Mouse (Mus musculus) midbrain, embryonic 16.5 days (tissue): Measurements from ENCODE around the gene Mrps12. TPM values are rescaled to one million over a fixed set of nuclear protein-coding genes. Genes with fewer than 3 reads are reported as not detected.
"Not testable (repeated sequence)": the region's sequence is repeated elsewhere in the genome, so short reads cannot be mapped to it uniquely, and the experiment has no call there.

ENCODE experiments used
- ATAC-seq: fragments of 200-750 bp; cut with Nextera tagmentation; 2 replicates; pipeline ENCODE4 v1.8.0; 2017; ENCODE audit warnings: moderate TSS enrichment
- H3K27ac ChIP-seq: fragments of 300-500 bp; sonication (generic); 2 replicates; pipeline ENCODE4 v1.5.1; 2014; ENCODE audit warnings: mild to moderate bottlenecking, low read length, mixed read lengths
- H3K27me3 ChIP-seq: fragments of 300-500 bp; sonication (generic); 2 replicates; pipeline ENCODE4 v1.6.1; 2014; ENCODE audit warnings: low read depth, low read length, mixed read lengths; ENCODE audit not compliant: control insufficient read depth, insufficient read depth
- H3K36me3 ChIP-seq: fragments of 300-500 bp; sonication (generic); 2 replicates; pipeline ENCODE4 v1.6.1; 2014; ENCODE audit warnings: mild to moderate bottlenecking, low read length, moderate library complexity, mixed read lengths; ENCODE audit not compliant: control insufficient read depth, insufficient read depth
- H3K4me1 ChIP-seq: fragments of 300-500 bp; sonication (generic); 2 replicates; pipeline ENCODE4 v1.6.1; 2014; ENCODE audit warnings: mild to moderate bottlenecking, low read length, mixed read lengths; ENCODE audit not compliant: control insufficient read depth, insufficient read depth
- H3K4me2 ChIP-seq: fragments of 300-500 bp; sonication (generic); 2 replicates; pipeline ENCODE4 v1.6.1; 2014; ENCODE audit warnings: mild to moderate bottlenecking, low read length, mixed read lengths
- H3K4me3 ChIP-seq: fragments of 300-500 bp; sonication (generic); 2 replicates; pipeline ENCODE4 v1.5.1; 2014; ENCODE audit warnings: low read depth, mild to moderate bottlenecking, low read length, moderate library complexity, mixed read lengths
- H3K9ac ChIP-seq: fragments of 300-500 bp; sonication (generic); 2 replicates; pipeline ENCODE4 v1.6.1; 2014; ENCODE audit warnings: low read depth, low read length, mixed read lengths
- H3K9me3 ChIP-seq: fragments of 300-500 bp; sonication (generic); replicated peaks from 2 replicates; pipeline ENCODE4 v1.6.1; 2014; ENCODE audit warnings: mild to moderate bottlenecking, low read length, mixed read lengths; ENCODE audit not compliant: control insufficient read depth, poor library complexity, severe bottlenecking
- WGBS: fragments of 180-500 bp; shearing (Covaris S2); extraction: QIAGEN DNeasy Blood & Tissue Kit; methylation state at CpG from one replicate; pipeline ENCODE4 v1.1.7; 2014; 5-methylcytosine and 5-hydroxymethylcytosine counted together
- polyA plus RNA-seq: library from polyadenylated mRNA; unstranded; fragments of >200 nt; fragmentation: Nextera tagmentation; extraction: Ambion mirVana; gene quantifications from 2 replicates; pipeline ENCODE4 v1.2.1, GENCODE M21; 2015

Gene Mrps12
- polyA plus RNA-seq, 1 experiment from 2014 or later: 95.8 TPM

GRCm38 (mm10) chr7:28702601-28703143, 38.9 kb downstream of the Mrps12 start:
- no peaks in the 10 kb centered on the region for H3K36me3 ChIP-seq
- H3K9me3 ChIP-seq: no peaks in the 10 kb centered on the region
- no peak overlapping the region for H3K27ac ChIP-seq
- no peak overlapping the region for H3K4me3 ChIP-seq
- ATAC-seq: no peak
- no peak overlapping the region for H3K4me2 ChIP-seq
- H3K27me3 ChIP-seq: no peaks in the 10 kb centered on the region
- 70% methylated on average over 9 of the region's 9 CpGs for whole genome bisulfite sequencing
- no peak overlapping the region for H3K9ac ChIP-seq
- H3K4me1 ChIP-seq: no peaks in the 10 kb centered on the region

- not testable (repeated sequence) for H3K36me3 ChIP-seq, H3K4me1 ChIP-seq, H3K4me3 ChIP-seq, H3K4me2 ChIP-seq, H3K9me3 ChIP-seq, ATAC-seq, H3K9ac ChIP-seq, H3K27ac ChIP-seq, H3K27me3 ChIP-seq
- WGBS: 96% methylated on average over 12 of the region's 12 CpGs
These were observed 40.3 kb downstream of the Mrps12 start for GRCm38 (mm10) chr7:28701306-28701705.

GRCm38 (mm10) chr7:28700269-28700668, 41.4 kb downstream of the Mrps12 start:
- no peaks in the 10 kb centered on the region for H3K4me1 ChIP-seq
- 97% methylated on average over 4 of the region's 4 CpGs for WGBS
- ATAC-seq: no peak
- no peaks in the 10 kb centered on the region for H3K27me3 ChIP-seq
- H3K36me3 ChIP-seq: 0 out of 2 replicates have a peak, but pooled peaks cover 2% of the 10 kb centered on the region
- no peak overlapping the region for H3K27ac ChIP-seq
- H3K4me3 ChIP-seq: no peak overlapping the region
- no peak overlapping the region for H3K4me2 ChIP-seq
- H3K9me3 ChIP-seq: no peaks in the 10 kb centered on the region
- H3K9ac ChIP-seq: no peak overlapping the region

GRCm38 (mm10) chr7:28697277-28697676, 44.3 kb downstream of the Mrps12 start:
- Histone ChIP-seq H3K4me3 (no peak overlapping the region), H3K9ac (no peak overlapping the region), H3K4me2 (no peak overlapping the region), H3K36me3 (0 out of 2 replicates have a peak, but pooled peaks cover 2% of the 10 kb centered on the region), H3K27me3 (no peaks in the 10 kb centered on the region), H3K4me1 (peaks cover 5% of the 10 kb centered on the region), H3K9me3 (no peaks in the 10 kb centered on the region), H3K27ac (no peak overlapping the region)
- ATAC-seq: no peak
- WGBS: 92% methylated on average over 11 of the region's 11 CpGs

- no peaks in the 10 kb centered on the region for H3K9me3 ChIP-seq
- no peak for ATAC-seq
- no peak overlapping the region for H3K4me3 ChIP-seq
- no peak overlapping the region for H3K27ac ChIP-seq
- 58% methylated on average over 8 of the region's 8 CpGs for WGBS
- peaks cover 5% of the 10 kb centered on the region for H3K4me1 ChIP-seq
- H3K36me3 ChIP-seq: 0 out of 2 replicates have a peak, but pooled peaks cover 2% of the 10 kb centered on the region
- H3K9ac ChIP-seq: no peak overlapping the region
- no peaks in the 10 kb centered on the region for H3K27me3 ChIP-seq
- no peak overlapping the region for H3K4me2 ChIP-seq
These were observed 46.6 kb downstream of the Mrps12 start for GRCm38 (mm10) chr7:28694966-28695511.

- no peak for ATAC-seq
- H3K27me3 ChIP-seq: no peaks in the 10 kb centered on the region
- H3K36me3 ChIP-seq: 0 out of 2 replicates have a peak, but pooled peaks cover 2% of the 10 kb centered on the region
- H3K27ac ChIP-seq: no peak overlapping the region
- H3K9me3 ChIP-seq: no peaks in the 10 kb centered on the region
- no peak overlapping the region for H3K9ac ChIP-seq
- peak overlapping the region; percentile 69 for H3K4me2 ChIP-seq
- H3K4me1 ChIP-seq: peaks cover 5% of the 10 kb centered on the region
- WGBS: 7% methylated on average over 14 of the region's 14 CpGs
- no peak overlapping the region; the same call in 1 of the 2 replicates for H3K4me3 ChIP-seq
These were observed 47.2 kb downstream of the Mrps12 start for GRCm38 (mm10) chr7:28694423-28694822.

- Histone ChIP-seq H3K27me3 (no peaks in the 10 kb centered on the region), H3K36me3 (0 out of 2 replicates have a peak, but pooled peaks cover 2% of the 10 kb centered on the region), H3K4me1 (peaks cover 5% of the 10 kb centered on the region), H3K4me2 (peak overlapping the region; percentile 69), H3K27ac (peak overlapping the region; percentile 38), H3K4me3 (peak overlapping the region; percentile 55), H3K9me3 (no peaks in the 10 kb centered on the region), H3K9ac (peak overlapping the region; percentile 72)
- peak; percentile 88 for ATAC-seq
- under 1% methylated on average over 38 of the region's 38 CpGs for WGBS
These were observed 48.2 kb downstream of the Mrps12 start for GRCm38 (mm10) chr7:28693321-28693966.

GRCm38 (mm10) chr7:28692545-28693320, 48.9 kb downstream of the Mrps12 start, which contains the start of gene Fbxo27:
Gene Fbxo27 (plus strand): TSS chr7:28692849.
- peak within 1 kb of the TSS; percentile 55 for H3K4me3 ChIP-seq
- WGBS: 18% methylated on average over 30 of the region's 30 CpGs

More at GRCm38 (mm10) chr7:28692545-28693320, 48.9 kb downstream of the Mrps12 start, which contains the start of gene Fbxo27:
- Histone ChIP-seq H3K4me2 (peak within 1 kb of the TSS; percentile 69), H3K4me1 (peaks cover 5% of the 10 kb centered on the region), H3K27ac (peak within 1 kb of the TSS; percentile 38), H3K27me3 (no peaks in the 10 kb centered on the region), H3K9me3 (no peaks in the 10 kb centered on the region), H3K36me3 (0 out of 2 replicates have a peak, but pooled peaks cover 2% of the 10 kb centered on the region), H3K9ac (peak within 1 kb of the TSS; percentile 72)
- peak; percentile 85 for ATAC-seq
